Mouse (Mus musculus): ENCODE data around the gene Taf6l. TPM values are rescaled to one million over a fixed set of nuclear protein-coding genes. Genes with fewer than 3 reads are reported as not detected.

The Taf6l gene
- 24.1 and 24.7 TPM in 2 replicates for polyA plus RNA-seq (2015; fragmentation: Nextera tagmentation; extraction: Ambion mirVana)

DNA sequence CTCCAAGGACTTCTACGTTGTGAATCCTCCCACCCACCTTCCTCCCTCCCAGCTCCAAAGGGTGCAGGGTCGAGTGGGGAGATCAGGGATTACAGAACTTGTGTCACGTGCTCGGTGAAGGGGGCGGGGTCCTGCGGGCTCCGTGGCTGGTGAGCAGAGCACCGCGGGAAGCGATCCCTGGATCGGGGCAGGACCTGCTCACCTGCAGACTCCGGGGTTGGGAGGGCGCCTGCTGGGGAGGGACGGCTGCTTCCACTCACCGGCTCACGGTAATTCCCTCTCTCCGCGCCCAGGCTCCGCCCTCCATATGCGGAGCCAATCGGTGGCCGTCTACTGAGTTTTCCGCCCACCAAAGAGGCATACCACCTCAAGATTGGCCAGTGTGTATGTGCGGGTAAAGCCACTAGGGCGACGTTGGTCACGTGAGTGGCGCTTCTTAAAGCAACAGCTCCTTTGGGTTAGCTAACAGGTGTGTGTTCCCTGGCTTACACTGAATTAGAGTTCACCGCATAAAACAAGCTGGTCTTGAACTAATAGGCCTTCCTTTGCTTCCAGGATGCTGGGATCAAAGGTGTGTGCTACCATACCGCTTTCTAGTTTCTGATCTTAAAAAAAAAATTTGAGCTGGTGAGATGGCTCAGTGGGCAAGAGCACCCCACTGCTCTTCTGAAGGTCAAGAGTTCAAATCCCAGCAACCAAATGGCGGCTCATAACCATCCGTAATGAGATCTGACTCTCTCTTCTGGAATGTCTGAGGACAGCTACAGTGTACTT lies at the start of gene Taf6l:
Gene Taf6l, minus strand, starts transcription at position 410 of the 774 bp plus-strand sequence.
- peak; percentile 96 for DNase-seq (ENCODE audit: low spot score)

DNA sequence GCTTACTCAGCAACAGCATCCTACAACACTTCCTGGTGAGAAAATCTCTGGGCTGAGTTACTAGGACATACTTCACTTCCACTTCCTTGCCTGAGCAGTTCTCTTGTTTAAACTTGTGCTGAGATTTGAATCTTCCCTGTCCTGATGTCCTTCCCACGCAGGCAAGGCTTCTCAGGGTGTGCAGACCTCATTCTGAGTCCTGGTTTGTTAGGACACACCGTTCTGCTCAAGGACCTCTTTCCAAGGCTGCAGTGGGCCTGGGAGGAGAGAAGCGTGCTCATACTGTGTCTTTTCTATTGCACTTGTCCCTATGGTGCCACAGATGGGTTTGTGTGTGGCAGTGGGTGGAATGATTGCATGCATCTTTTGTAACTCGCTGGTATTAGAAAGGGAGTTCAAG lies 46.8 kb upstream of the Taf6l start:
- no peak for DNase-seq (ENCODE audit: low spot score)

DNA sequence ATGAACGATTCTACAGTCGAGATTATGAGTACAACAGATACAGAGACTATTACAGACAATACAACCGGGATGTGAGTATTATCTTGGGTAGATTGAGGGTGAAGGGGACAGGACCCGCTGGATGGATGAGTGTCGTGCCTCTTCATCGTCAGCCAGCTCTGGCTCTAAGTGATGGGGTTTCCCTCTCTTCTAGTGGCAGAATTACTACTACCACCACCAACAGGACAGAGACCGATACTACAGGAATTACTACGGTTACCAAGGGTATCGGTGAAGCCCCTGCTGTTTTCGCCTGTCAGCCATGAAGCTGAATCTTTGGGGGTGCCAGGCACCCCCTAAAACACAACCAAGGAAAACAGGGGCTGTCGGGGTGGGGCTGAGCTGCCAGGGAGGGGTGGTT lies 45.0 kb upstream of the Taf6l start:
- no peak for DNase-seq (ENCODE audit: low spot score)

DNA sequence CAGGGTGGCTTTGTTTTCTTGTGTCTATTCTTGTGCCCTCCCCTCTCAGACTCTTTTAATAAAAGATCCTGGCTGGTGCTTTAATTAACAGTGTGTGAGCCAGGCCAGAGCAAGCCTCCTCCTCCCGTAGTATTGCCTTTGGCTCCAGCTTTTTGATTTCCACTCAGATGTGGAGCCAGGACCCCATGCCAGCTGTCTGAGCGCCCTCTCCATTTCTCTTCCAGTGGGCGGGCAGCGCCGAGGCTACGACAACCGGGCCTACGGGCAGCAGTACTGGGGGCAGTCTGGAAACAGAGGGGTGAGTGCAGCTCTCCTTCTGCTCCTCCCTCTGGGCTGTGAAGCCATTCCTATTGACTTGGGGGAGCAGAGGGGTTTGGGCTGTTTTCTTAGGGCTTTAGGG lies 44.4 kb upstream of the Taf6l start:
- no peak for DNase-seq (ENCODE audit: low spot score)

DNA sequence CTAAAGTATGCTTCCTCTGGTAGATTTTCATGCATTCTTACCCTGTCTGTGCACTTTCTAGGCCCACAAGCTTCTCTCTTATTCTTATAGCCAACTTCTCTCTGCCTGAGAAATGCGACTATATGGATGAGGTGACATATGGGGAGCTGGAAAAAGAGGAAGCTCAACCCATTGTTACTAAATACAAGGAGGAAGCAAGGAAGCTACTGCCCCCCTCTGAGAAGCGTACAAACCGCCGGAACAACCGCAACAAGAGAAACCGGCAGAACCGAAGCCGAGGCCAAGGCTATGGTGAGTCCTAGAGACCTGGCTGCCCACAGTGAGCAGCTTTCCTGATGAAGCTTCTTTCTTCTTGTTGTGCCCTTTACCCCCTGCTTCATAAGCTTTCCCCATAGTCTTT lies 43.4 kb upstream of the Taf6l start, which contains the start of gene AC129217.1:
Gene AC129217.1, plus strand, starts transcription at position 114 of the 400 bp plus-strand sequence.
- no peak for DNase-seq (ENCODE audit: low spot score)

DNA sequence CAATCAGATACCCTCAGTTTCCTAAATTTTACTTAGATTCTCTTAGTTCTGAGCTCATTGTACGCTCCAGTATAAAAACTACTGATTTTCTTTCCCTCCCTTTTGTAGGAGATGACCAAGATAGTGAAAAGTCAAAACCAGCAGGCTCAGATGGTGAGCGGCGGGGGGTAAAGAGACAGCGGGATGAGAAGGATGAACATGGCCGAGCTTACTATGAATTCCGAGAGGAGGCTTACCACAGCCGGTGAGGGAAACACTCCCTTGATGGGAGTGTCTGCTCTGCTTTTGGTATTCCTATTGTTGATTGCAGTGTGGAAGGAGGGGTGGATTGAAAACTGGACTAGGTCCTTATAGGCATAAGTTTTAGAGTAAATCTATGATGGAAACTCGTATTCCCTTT lies 36.5 kb upstream of the Taf6l start:
- no peak for DNase-seq (ENCODE audit: low spot score)

DNA sequence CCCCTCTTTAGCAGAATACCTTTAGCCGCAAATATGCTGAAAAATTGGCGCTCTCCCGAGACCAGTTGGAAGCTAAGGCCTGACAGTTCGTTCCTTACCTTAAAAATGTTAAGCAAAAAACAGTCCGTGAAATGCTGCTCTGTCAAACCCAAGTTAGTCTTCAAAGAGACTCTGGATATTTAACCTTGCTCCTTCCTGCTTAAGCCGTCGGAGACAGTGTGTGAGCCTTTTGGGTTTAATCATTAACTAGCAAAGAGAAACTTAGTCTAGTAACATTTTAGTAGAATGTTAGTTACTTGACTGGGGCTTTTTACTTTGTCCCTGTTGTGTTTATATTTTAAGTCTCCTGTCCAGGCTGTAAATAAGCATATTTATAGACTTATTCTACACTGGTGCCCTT lies 34.9 kb upstream of the Taf6l start:
- no peak for DNase-seq (ENCODE audit: low spot score)

DNA sequence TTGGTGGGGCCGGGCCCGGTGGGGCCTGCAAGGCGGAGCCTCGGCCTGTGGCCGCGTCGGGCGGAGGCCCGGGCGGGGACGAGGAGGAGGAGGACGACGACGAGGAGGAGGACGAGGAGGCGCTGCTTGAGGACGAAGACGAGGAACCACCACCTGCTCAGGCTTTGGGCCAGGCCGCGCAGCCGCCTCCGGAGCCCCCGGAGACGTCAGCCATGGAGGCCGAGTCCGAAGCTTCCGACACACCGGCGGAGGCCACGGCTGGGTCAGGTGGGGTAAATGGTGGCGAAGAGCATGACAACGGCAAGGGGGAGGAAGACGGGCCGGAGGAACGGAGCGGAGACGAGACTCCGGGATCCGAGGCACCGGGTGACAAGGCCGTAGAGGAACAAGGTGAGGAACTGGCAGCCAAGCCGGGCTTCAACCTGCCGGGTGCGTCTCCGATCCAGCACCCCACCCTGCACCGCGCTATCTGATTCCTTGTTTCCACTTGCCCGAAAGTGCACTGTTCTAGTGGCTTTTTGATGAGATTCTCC lies 34.3 kb upstream of the Taf6l start:
- DNase-seq (ENCODE audit: low spot score): no peak

DNA sequence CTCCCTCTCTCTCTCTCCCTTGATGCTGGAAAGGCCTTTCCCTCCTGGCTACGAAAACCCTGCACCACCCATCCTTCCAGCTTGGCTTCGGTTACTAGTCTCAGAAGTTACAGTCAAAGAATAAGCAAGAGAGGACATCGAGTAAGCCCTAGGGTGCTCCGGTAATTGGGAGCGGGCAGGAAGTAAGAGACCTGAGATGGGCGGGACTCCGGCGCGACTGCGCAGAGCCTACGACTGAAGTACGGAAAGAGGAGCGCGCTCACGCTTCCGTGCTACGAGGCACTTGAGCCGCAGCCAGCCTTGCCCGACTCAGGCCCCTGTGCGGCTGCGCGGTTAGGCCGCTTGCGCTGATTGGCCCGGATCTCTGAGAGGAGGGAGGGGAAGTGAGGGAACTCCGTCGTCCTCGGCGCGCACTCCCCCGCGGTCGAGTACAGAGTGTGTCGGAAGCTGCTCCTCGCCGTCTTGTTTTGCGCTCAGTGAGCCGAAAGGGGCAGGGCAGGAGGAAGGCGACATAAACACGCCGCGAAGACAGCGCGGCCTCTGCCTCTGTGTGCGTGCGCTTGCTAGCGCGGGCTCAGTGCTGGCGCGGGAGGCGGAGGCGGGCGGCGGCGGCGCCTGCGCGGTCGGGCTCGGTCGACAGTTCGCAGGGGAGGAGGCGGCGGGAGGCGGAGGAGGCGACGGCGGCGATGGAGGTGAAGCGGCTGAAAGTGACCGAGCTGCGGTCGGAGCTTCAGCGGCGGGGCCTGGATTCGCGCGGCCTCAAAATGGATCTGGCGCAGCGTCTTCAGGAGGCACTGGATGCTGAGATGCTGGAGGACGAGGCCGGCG lies 33.6 kb upstream of the Taf6l start, which contains the start of gene Hnrnpul2:
Gene Hnrnpul2, plus strand, starts transcription at position 415 of the 828 bp plus-strand sequence.
- DNase-seq (ENCODE audit: low spot score): peak; percentile 100

DNA sequence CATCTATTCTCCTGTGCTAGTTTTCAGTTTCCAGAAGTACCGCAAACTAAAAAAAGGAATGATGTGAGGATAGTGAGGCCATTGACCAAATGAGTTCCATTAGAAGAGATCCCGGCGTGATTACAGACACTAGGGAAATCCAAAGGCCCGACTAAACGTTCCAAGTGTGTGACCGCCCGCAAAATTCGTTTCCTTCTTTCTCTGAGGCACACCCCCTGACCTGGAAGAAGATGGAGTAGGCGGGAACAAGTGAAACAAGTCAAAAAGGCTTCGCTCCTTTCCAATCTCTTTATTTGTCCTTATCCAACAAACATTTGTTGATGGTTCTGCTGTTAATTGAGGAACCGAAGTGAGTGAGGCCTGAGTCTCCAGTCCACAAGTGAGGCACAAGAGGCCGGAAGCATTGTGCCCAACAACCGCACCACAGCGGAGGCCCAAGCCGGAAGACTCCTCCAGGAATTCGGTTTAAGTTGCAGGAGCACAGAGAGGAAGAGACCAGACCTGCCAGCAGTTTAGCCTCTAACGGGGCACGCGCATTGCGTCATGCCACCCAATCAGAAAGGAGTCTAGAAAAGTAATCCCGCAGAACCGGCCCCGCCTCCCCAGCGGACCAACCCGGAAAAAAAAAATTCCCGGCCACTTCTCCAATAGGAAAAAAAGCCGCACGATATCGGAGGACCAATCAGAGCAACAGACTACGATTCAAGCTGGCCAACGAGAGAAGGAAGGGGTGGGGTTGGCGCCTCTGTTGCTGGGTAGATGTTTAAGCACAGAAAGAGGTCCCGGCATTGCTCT lies 32.8 kb upstream of the Taf6l start, which contains the start of gene Ttc9c:
Gene Ttc9c, minus strand, starts transcription at position 533 of the 795 bp plus-strand sequence.
- peak; percentile 97 for DNase-seq (ENCODE audit: low spot score)

DNA sequence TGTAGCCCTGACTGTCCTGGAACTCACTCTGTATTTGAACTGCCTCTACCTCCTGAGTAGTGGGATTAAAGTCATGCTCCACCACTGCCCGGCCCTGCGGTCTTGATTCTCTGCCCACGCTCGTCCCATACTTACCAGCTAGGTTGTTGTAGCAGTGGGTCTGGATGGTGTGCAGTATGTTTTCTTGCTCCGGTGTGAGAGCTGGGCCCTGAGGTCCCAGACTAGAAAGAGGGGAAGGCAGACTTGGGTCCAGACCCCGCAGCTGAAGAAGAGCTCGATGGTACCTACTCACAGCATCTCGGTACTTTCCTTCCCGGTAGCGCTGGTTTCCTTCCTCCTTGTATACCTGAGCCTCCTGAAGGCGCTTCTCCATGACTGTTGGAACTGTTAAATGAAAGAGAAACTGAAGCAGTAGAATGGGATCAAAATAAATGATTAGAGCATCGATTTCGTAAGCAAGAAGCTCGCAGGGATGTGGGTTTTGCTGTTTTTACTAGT lies 32.1 kb upstream of the Taf6l start:
- peak; percentile 18 for DNase-seq (ENCODE audit: low spot score)

DNA sequence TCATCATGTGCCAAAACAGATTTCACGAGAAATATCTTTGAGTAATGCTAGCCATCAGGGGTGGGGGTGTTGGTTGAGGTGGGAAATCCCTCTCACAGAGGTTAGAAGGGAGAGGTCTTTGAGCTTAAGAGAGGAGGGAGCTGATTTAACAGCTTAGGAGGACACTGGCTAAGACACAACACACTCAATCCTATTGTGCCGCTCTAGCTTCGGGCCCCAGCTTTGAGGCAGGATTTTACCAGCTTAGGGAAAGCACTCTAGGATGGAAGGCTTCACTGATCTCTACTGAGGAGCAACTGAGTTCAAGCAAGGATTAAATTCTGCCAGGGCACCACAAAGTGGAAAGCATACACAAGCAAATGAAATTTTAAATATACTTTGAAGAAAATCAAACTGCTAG lies 30.8 kb upstream of the Taf6l start:
- no peak for DNase-seq (ENCODE audit: low spot score)

DNA sequence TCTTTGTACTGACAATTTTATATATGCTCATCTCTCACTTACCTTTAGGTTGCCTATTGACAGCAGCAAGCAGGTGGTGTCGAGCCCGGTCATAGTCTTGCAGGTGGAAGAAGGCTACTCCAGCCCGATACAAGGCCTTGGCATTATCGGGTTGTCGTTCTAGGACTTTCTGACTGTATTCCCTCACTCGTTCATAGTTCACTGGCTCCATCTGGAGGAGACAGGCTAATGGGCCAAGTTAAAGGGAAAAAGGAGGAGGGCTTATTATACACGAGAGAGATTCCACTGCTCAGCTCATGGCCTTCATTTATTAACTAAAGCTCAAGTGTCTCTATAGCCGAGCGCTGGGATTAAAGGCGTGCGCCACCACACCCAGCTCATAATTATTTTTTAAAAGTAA lies 29.6 kb upstream of the Taf6l start:
- no peak for DNase-seq (ENCODE audit: low spot score)

DNA sequence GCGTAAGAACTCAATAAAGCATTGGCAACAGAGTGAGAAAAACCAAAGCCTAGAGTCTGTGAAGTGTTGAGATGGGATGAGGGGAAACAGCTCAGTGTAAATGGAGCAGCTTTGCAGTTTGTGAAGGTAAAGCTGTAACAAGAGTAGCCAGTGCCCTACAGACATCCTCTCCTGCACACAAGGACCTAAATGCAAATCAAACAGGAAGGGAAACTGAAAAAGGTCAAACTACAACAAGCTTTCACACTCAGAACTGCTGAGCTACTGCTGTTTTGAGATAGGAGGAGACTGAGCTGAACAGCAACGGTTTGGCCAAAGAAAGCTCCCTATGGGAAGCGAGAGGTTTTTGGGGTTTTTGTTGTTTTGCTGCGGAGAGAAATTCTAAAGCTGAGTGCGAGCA lies 20.6 kb upstream of the Taf6l start:
- no peak for DNase-seq (ENCODE audit: low spot score)

DNA sequence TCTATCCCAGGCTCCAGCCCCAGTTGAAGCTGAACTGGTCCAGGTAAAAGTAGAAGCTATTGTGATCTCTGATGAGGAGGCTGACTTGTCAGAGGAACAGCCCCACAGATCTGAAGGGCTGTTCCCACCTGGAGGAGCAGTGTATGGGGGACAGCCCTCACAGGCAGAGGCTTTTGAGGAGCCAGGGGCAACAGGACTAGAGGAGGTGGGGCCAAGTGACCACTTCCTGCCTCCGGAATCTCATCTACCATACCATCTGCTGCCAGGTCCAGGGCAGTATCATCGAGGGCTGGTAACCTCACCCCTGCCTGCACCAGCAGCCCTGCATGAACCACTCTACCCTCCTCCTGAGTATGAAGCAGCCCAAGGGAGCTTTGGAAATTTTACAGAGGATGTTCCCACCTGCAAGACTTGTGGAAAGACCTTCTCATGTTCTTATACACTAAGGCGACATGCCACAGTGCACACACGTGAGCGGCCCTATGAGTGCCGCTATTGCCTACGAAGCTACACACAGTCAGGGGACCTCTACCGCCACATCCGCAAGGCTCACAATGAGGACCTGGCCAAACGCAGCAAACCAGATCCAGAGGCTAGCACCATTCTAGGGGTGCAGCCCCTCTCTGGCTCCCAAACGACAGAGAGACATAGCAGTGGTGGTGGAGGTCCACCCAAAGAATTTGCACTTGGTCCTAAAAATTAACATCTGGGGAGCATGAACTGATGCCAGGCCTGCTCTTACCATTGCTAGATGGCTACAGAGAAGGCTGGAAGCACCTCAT lies 17.9 kb upstream of the Taf6l start:
- no peak for DNase-seq (ENCODE audit: low spot score)

DNA sequence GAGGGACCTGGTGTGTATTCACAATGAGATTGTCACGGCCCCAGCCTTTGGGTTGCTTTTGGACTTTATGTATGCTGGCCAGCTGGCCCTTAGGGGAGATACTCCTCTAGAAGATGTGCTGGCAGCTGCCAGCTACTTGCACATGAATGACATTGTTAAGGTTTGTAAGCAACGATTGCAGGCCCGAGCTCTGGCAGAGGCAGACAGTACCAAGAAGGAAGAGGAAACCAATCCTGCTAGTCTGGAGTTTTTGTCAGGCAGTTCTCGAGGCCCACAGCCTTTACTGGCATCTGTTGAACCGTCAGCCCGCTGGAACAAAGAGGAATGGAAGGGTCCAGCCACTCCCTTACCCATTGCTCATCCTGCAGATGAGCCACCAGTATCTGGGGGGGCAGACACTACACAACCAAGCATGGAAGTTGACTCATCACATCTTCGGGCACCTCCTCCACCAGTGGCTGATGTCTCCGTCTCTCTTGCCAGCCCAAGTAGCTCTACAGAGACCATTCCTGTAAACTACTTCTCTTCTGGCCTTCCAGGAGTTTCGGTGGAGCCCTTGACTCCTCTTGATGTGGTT lies 17.1 kb upstream of the Taf6l start:
- DNase-seq (ENCODE audit: low spot score): no peak

DNA sequence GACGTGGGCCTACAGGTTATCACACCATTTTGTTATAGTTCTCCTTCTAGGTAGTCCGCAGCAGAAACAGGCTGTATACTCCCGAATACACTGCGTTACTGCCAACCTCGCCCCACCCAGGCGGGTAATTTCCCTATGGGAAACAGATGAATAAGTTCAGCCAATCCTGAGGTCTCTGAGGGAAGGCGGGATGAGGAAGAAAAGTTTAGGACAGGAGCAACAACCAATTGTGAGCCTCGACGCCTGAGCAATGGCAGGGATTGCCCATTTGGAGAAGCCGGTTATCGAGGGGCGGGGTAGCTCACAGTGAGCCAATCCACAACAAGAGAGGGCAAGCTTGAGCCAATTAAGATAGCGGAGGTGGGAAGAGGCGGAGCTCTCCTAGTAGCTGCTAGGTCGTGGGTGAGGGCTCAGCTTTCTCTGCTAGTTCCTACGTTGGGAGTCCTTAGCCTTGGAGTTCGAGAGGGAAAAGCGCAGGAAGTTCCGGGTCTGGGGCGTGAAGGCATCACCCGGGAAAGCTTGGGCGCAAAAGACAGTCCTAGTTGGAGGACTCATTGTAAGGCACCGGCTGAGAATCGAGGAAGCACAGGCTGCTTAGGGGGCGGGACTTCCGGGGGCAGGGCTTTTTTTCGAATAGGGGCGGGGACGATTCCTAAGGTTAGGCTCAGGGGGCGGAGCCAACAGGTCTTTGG lies 16.1 kb upstream of the Taf6l start, which contains the start of gene Zbtb3:
Gene Zbtb3, plus strand, starts transcription at position 426 of the 692 bp plus-strand sequence.
- DNase-seq (ENCODE audit: low spot score): peak; percentile 96

DNA sequence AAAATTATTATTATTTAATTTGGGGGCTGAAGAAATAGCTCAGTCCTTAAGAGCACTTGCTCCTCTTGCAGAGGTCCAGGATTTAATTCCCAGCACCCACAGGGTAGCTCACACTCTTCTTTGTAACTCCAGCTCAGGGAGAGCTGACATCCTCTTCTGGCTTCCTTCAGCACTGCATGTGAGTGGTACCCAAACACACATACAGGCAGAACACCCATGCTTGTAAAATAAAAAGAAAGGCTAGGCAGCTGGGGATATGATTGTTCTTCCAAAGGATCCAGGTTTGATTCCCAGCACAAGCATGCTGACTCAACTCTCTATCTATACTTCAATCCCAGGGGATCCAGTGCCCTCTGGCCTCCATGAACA lies 12.7 kb upstream of the Taf6l start:
- no peak for DNase-seq (ENCODE audit: low spot score)
